Mouse (Mus musculus) liver, postnatal 0 days (tissue): ENCODE measurements around the gene Cpt1a. TPM values are rescaled to one million over a fixed set of nuclear protein-coding genes. Genes with fewer than 3 reads are reported as not detected.

Experiments used
- ATAC-seq: fragments of 200-750 bp; cut with Nextera tagmentation; 2 replicates; pipeline ENCODE4 v1.8.0; 2017; ENCODE audit warnings: mild to moderate bottlenecking, moderate library complexity
- DNase-seq: peaks from one replicate; pipeline ENCODE4 v3.0.0-alpha.2; 2016
- H3K27ac ChIP-seq: fragments of 300-500 bp; sonication (generic); 2 replicates; pipeline ENCODE4 v1.5.1; 2014; ENCODE audit warnings: antibody characterized with exemption, moderate library complexity, mild to moderate bottlenecking, low read depth
- H3K27me3 ChIP-seq: fragments of 300-500 bp; sonication (generic); 2 replicates; pipeline ENCODE4 v1.6.1; 2014; ENCODE audit warnings: low read length, control low read depth, mixed read lengths; ENCODE audit not compliant: insufficient read depth
- H3K36me3 ChIP-seq: fragments of 300-500 bp; sonication (generic); replicated peaks from 2 replicates; pipeline ENCODE4 v1.6.1; 2014; ENCODE audit warnings: mild to moderate bottlenecking, control low read depth, low read length, moderate library complexity, mixed read lengths; ENCODE audit not compliant: insufficient read depth
- H3K4me1 ChIP-seq: fragments of 300-500 bp; sonication (generic); 2 replicates; pipeline ENCODE4 v1.6.1; 2014; ENCODE audit warnings: antibody characterized with exemption, mild to moderate bottlenecking, control low read depth; ENCODE audit not compliant: insufficient read depth
- H3K4me2 ChIP-seq: fragments of 300-500 bp; sonication (generic); 2 replicates; pipeline ENCODE4 v1.6.1; 2014; ENCODE audit warnings: low read depth, mild to moderate bottlenecking, low read length, moderate library complexity, mixed read lengths
- H3K4me3 ChIP-seq: fragments of 300-500 bp; sonication (generic); 2 replicates; pipeline ENCODE4 v1.5.1; 2014; ENCODE audit warnings: low read depth, low read length
- H3K9ac ChIP-seq: fragments of 300-500 bp; sonication (generic); replicated peaks from 2 replicates; pipeline ENCODE4 v1.6.1; 2014; ENCODE audit warnings: mild to moderate bottlenecking, moderate library complexity
- H3K9me3 ChIP-seq: fragments of 300-500 bp; sonication (generic); 2 replicates; pipeline ENCODE4 v1.6.1; 2016; ENCODE audit warnings: mild to moderate bottlenecking, control low read depth, low read length, mixed read lengths
- CTCF ChIP-seq: sonication (generic); IDR thresholded peaks from 2 replicates; pipeline ENCODE4 v1.5.1; 2016; ENCODE audit warnings: antibody characterized with exemption, low read depth
- EP300 ChIP-seq: IDR thresholded peaks from 2 replicates; pipeline ENCODE4 v1.6.1; 2016; ENCODE audit warnings: antibody characterized with exemption, low read depth, mild to moderate bottlenecking
- WGBS: fragments of 180-500 bp; shearing (Covaris S2); extraction: QIAGEN DNeasy Blood & Tissue Kit; methylation state at CpG from one replicate; pipeline ENCODE4 v1.1.7; 2014; ENCODE audit not compliant: insufficient replicate concordance; 5-methylcytosine and 5-hydroxymethylcytosine counted together
- polyA plus RNA-seq: library from polyadenylated mRNA; unstranded; fragments of >200 nt; fragmentation: Nextera tagmentation; extraction: Ambion mirVana; gene quantifications from 2 replicates; pipeline ENCODE4 v1.2.1, GENCODE M21; 2015

Gene Cpt1a
- polyA plus RNA-seq, 1 experiment from 2014 or later, result 140 TPM

DNA sequence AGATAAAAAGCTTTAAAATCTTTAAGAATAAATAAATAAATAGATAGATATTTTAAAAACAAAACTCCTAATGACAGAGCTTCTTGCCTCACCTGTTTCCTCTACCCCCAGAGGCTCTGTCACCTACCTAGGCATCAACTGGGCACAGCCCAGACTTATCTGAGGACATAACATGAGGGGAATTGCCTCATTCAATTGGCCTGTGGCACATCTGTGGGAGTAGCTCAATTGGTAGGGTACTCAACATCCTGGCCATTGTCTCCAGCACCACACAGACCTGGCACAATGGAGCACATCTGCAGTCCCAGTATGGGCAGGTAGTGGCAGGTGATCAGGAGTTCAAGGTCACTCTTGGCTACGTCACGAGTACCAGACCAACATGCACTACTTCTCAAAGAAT is 2.8 kb upstream of the Cpt1a start:
- Histone ChIP-seq H3K27me3 (no peaks in the 10 kb centered on the region), H3K4me1 (peaks cover 34% of the 10 kb centered on the region), H3K4me2 (no peak overlapping the region), H3K36me3 (no peaks in the 10 kb centered on the region), H3K27ac (peak overlapping the region; percentile 90), H3K9me3 (no peaks in the 10 kb centered on the region), H3K9ac (no peak overlapping the region), H3K4me3 (no peak overlapping the region)
- TF ChIP-seq EP300, result no peak
- no peak for TF ChIP-seq CTCF
- WGBS, result 60% methylated on average over 2 of the region's 2 CpGs
- ATAC-seq (no peak), DNase-seq (no peak)

DNA sequence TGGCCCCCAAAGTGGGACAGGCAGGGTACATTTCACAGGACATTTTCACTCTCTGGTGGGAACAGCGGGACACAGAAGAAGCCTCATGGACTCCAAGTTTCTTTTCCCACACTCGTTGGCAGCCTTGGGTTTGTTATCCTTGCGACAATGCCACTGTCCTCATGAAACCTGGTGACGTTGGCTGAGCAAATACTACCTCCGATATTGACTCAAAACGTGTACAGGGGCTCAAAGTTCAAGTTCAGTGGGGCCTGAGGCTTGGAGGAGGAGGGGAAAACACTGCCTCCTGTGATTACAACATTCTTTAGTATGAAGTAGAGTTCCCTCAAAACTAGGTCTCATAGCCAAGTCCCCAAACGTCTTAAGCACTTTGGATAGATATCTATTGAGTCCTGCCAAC is 2.0 kb upstream of the Cpt1a start:
- peak overlapping the region; percentile 36; the same call in 1 of the 2 replicates for H3K4me2 ChIP-seq
- DNase-seq (peak; percentile 66), ATAC-seq (peak; percentile 53)
- H3K4me3 ChIP-seq, result no peak overlapping the region
- no peak for TF ChIP-seq CTCF
- peak; percentile 94 for TF ChIP-seq EP300
- peaks cover 40% of the 10 kb centered on the region for H3K4me1 ChIP-seq
- H3K27me3 ChIP-seq, result no peaks in the 10 kb centered on the region
- no peaks in the 10 kb centered on the region for H3K9me3 ChIP-seq
- peak overlapping the region; percentile 90 for H3K27ac ChIP-seq
- no peaks in the 10 kb centered on the region for H3K36me3 ChIP-seq
- WGBS, result 47% methylated on average over 7 of the region's 7 CpGs
- peak overlapping the region; percentile 38; the same call in 1 of the 2 replicates for H3K9ac ChIP-seq

DNA sequence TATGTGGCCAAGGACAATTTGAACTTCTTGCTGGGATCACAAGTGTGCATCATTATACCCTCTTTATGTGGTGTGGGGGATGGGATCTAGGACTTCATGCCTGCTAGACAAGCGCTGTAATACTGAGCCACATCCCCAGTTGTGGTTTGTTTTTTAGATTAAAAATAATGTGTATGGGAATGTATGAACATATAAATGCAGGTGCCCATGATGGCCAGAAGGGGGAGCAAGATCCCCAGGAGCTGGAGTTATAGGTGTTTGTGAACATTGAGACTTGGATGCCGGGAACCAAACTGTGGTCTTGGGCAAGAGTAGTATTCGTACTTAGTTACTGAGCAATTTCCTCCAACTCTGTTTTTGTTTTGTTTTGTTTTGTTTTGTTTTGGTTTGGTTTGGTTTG is 1.3 kb upstream of the Cpt1a start:
- no peak for DNase-seq
- WGBS, result 64% methylated on average over 3 of the region's 3 CpGs
- Histone ChIP-seq H3K4me2 (no peak overlapping the region), H3K9ac (no peak overlapping the region), H3K9me3 (no peaks in the 10 kb centered on the region), H3K4me1 (peaks cover 41% of the 10 kb centered on the region), H3K4me3 (no peak overlapping the region), H3K27me3 (no peaks in the 10 kb centered on the region), H3K36me3 (no peaks in the 10 kb centered on the region), H3K27ac (peak overlapping the region; percentile 83)
- peak; percentile 68 for TF ChIP-seq CTCF
- no peak for TF ChIP-seq EP300
- no peak for ATAC-seq

DNA sequence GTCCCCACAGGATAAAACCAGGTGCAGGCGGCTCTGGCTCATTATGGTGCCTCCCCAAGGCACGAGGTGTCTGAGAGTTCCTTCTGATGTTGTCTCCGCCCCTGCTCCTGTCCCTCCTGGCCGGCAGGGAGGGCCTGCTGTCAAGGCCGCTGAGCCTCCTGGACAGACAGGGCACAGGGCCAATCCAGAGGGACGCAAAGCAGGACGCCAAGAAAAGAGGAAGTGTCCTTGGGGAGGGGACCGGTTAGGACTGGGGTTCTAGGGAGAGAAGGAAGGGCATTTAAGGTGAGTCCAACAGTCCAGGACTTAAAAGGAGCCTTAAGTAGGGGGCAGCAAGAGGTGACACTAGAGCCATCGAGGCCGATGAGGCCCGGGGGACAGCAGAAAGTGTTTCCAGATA is 517 bp upstream of the Cpt1a start:
- DNase-seq (peak; percentile 65), ATAC-seq (no peak)
- no peaks in the 10 kb centered on the region for H3K36me3 ChIP-seq
- TF ChIP-seq CTCF (no peak), EP300 (no peak)
- peak overlapping the region; percentile 95 for H3K27ac ChIP-seq
- no peaks in the 10 kb centered on the region for H3K9me3 ChIP-seq
- peak overlapping the region; percentile 82 for H3K4me2 ChIP-seq
- WGBS, result 11% methylated on average over 11 of the region's 11 CpGs
- H3K9ac ChIP-seq, result 0 out of 2 replicates have a peak overlapping the region, but pooled peaks have one; percentile 18
- peaks cover 46% of the 10 kb centered on the region for H3K4me1 ChIP-seq
- H3K4me3 ChIP-seq, result peak overlapping the region; percentile 71
- H3K27me3 ChIP-seq, result no peaks in the 10 kb centered on the region

DNA sequence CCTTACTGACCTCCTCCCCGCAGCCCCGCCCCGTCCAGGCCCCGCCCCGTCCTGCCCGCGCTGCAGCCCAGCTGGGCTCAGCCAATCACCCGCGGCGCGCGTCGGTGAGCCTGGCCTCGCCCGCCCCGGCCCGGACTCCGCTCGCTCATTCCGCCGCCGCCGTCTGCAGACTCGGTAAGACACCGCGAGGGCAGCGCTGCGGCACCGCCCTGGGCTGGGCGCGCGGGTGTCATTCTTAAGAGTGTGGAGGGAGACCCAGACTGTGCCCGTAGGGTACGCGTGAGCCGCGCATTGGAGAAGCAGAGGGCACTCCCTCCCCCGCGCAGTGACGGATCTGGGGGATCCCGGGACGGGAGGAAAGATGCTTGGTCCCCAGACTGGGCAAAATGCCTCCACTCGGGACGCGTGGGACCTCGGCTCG is 1.1 kb downstream of the Cpt1a start:
- TF ChIP-seq CTCF, result peak; percentile 12; the same call in 1 of the 2 replicates
- TF ChIP-seq EP300, result no peak
- Histone ChIP-seq H3K9ac (peak overlapping the region; percentile 82), H3K4me3 (peak overlapping the region; percentile 71), H3K9me3 (no peaks in the 10 kb centered on the region), H3K4me1 (peaks cover 50% of the 10 kb centered on the region), H3K36me3 (no peaks in the 10 kb centered on the region), H3K27me3 (no peaks in the 10 kb centered on the region), H3K27ac (peak overlapping the region; percentile 95), H3K4me2 (peak overlapping the region; percentile 82)
- under 1% methylated on average over 37 of the region's 47 CpGs for WGBS
- DNase-seq (peak; percentile 95), ATAC-seq (peak; percentile 65)

DNA sequence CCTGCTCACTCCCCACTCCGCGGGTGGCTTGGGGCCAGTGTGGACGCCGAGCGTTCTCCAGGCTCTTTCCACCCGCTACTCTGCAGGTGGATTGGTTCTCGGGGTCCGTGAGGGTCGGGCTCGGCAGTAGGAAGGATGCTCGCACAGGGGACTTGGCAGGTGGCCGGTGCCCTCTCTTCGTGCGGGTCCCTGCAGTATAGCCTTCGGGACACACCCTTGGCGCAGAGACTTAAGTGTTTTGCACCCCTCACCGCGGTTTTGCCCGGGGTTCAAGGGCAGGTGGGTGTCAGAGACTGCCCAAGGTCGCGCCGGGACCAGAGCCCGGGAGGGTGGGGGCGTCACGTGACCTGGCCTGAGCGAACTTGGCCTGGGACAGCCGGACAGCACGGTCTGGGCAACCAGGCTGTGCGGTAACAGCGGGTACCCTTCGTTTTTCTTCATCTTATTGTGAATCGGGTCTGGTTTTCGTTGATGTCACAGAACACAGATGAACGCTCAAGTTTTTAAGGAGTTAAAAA is 1.7 kb downstream of the Cpt1a start:
- no peaks in the 10 kb centered on the region for H3K27me3 ChIP-seq
- no peaks in the 10 kb centered on the region for H3K9me3 ChIP-seq
- TF ChIP-seq EP300 (peak; percentile 2; the same call in 1 of the 2 replicates), CTCF (no peak)
- peaks cover 55% of the 10 kb centered on the region for H3K4me1 ChIP-seq
- WGBS, result under 1% methylated on average over 34 of the region's 34 CpGs
- no peaks in the 10 kb centered on the region for H3K36me3 ChIP-seq
- DNase-seq (peak; percentile 80), ATAC-seq (0 out of 2 replicates have a peak, but pooled peaks have one; percentile 3)
- H3K4me3 ChIP-seq, result peak overlapping the region; percentile 71
- H3K4me2 ChIP-seq, result peak overlapping the region; percentile 82
- peak overlapping the region; percentile 82 for H3K9ac ChIP-seq
- H3K27ac ChIP-seq, result peak overlapping the region; percentile 95
